Mouse (Mus musculus) thymus, postnatal 25 days (tissue): ENCODE measurements around the gene Soat2.

ENCODE experiments used
- DNase-seq: peaks from one replicate; pipeline ENCODE4 v3.0.0; 2022

Soat2 gene

DNA sequence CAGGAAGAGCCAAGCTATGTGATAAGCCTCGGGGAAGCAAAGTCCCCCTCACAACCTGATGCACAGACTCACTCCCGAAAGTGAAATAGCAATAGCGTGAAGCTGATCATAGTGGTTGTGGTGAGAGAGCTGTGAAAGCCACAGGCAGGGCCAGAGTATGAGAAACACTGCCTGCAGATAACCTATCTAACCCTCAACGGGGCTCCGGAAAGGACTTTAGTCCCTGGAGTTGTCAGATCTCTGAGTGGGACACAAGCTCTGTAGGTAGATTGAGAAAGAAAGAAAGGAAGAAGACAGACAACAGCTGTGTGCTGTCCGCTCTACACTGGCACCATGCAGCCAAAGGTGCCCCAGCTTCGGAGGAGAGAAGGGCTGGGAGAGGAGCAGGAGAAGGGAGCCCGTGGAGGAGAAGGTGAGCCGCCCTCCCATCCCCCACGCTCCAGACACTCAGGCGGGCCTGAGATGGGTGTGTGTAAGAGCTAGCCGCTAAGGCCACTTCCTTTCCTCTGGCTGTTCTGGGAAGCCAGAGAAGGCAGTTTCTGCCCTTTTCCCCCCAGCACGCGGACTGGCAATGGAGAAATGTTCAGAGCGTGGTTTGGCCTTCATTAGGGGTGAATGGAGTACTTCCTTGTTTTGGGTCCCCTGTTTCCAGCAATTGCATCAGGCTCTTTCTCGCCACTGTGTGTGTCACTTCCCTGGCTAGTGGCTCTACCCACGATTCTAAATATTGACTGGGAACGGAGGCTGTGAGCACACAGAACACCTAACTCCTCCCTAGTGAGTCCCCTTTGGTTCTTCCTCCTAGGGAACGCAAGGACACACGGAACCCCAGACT, at the start of gene Soat2:
Gene Soat2 (plus strand): TSS at position 226 of the 835 bp plus-strand sequence.
- DNase-seq: peak; percentile 13

DNA sequence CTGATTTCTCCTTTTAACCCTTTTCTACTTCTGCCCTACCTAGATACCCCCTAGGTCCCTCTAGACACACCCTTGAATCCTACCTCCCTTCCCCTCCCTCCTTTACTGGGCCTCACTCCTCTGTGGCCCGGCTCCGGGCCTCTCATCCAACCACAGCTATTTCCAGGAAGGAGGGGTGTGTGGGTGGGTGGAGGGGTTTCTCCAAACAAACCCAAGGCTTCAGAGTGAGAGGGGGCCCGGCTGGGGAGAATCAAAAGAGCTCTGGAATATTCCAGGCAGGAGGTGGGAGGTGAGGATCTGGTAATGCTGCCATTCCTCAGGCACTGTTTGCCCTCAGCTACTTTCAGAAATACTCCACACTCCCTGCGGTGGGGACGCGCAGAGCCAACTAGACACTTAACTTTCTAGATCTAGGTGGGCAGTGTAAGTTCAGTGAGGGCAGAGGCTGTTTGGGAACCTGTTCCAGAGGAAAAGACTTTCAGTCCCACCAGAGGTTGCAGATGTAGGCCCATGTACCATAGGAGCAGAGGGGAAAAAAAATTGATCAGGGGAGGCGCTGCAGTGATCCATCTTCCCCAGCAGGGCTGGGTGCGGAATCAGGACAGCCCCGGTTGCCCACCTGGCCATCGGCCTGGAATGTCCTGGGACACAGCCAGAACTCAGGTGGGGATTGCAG, 49.2 kb upstream of the Soat2 start:
- DNase-seq: no peak

- DNase-seq: no peak
These were observed 48.4 kb upstream of the Soat2 start for GRCm38 (mm10) chr15:102101672-102102541.

GRCm38 (mm10) chr15:102102548-102103121, 47.7 kb upstream of the Soat2 start:
- DNase-seq: no peak

DNA sequence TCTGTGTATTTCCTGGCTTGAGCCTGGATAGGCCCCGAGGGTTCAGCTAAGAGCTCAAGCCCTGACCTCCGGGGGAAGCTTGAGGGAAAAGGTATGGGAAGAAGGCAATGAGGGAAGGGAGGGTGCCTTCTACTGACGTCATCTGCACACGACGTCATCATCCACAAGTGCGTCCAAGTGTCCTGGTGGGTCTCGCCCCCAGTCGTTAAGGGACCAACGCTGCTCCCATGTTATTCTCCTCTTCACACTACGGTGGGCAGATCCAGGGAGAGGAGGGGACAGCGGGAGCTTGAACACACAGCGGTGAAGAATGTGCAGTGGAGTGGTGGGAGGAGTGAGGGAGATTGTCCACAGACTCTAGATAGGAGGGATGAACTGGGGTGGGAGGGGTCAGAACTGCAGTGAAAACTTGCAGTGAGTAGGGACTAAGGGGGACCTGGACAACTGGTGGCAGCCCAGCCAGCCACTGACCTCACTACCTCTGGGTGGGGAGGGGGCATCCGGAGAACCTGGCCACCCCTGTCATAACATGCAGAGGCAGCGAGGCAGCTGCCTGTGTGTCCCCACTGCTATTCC, 46.9 kb upstream of the Soat2 start:
- DNase-seq: no peak

- no peak for DNase-seq
These were observed 46.3 kb upstream of the Soat2 start for GRCm38 (mm10) chr15:102103947-102104555.

- no peak for DNase-seq
These were observed 45.0 kb upstream of the Soat2 start for GRCm38 (mm10) chr15:102105360-102105759.

DNA sequence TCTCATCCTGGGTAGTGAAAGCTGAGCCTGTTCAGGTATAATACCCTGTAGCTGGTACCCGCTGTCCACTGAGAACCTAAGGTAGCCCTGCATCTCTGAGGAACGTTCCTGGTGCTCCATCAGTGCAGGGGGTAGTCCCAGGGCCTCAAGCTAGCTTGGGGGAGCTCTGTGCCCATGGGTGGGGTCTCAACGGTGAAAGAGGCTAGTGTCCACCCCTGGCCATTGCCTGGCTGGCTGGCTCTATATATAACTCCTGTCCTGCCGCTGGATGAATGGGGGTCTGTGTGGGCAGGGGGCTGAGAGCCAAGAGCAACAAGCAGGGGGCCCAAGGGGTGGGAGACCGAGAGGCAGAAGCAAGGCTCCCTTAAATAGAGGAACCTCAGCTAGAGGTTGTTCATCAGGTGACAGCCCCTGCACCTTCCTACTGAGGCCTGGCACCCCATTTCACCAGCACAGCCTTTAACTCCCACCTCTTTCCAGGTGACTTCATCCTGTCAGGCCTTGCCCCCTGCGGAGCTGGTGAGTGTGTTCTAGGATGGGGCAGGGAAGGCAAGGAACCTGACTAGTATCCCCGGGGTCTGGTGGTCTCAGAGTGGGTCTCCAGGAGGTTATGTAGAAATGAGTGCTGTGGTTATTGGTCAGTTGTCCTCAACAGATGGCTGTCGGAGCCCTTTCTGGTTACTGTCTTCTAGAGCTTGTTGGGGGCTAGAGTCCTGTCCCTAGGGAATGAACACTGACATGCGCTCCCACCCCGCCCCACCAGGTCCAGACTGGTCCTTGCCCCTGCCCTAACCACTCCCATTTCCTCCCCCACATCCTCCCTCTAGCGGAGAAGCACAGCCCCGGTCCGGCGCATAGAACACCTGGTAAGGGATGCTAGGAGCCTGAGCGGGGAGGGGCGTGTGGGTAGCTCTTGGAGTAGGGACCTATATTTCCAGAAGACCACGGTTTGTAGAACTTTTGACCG, 44.3 kb upstream of the Soat2 start:
- peak; percentile 64 for DNase-seq

DNA sequence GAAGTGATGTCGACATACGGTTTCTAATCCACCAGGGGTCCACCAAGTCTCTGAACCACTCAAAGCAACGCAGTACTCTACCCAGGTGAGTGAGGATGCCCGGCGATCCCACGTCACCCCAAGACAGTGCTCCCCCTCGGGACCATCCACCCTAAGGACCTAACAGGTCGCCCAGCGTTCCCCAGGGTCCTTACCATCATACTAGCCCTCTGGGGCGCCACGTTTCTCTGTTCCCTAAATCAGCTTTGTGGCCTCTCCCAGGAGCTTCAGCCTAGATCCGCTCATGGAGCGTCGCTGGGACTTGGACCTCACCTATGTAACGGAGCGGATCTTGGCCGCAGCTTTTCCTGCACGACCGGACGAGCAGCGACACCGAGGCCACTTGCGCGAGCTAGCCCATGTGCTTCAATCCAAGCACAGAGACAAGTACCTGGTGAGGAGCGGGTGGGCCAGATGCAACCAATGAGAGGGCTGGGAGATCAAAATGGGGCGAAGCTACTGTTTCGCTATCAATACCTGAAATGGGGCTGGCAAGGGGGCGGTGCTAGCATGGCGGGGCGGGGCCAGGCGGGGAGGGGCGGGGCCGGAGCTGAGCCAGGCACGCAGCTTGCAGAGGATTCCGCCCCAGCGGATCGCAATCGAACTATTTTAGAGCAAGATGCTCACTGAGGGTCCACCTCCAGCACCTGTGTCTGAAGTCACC, 43.4 kb upstream of the Soat2 start:
- no peak for DNase-seq

DNA sequence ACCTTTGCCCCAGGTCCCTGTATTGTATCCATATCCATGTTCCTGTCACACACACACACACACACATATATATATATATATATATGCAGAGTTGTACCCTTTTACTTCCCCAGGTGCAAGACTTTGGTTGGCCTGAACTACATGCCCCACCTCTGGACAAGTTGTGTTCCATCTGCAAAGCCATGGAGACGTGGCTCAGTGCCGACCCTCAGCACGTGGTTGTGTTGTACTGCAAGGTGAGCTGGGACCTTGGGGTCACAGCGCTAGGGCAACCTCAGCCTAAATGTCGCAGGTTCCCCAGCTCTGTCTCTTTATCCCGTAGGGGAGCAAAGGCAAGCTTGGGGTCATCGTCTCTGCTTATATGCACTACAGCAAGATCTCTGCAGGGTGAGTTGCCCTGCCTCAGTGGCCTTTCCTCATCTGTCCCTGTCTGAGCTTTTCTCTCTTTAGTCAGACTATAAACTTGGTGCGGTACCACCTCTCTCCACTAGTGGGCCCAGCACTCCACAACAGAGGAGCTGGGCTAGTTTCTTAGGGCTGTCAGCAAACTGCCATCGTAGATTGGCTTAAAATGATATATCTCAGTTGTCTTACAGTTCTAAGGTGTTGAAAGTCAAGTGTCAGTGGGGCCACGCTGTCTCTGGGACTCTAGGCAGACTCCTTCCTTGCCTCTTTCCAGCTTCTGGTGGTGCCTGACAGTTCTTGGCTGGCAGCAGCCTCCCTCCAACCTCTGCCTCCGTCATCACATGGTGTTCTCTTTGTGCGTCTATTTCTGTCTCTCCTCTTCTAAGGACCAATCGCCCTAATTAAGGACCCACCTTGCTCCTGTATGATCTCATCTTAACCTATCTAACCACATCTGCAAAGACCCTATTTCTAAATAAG, 42.4 kb upstream of the Soat2 start:
- DNase-seq: peak; percentile 74

- peak; percentile 81 for DNase-seq
These were observed 41.4 kb upstream of the Soat2 start for GRCm38 (mm10) chr15:102108651-102109525.

DNA sequence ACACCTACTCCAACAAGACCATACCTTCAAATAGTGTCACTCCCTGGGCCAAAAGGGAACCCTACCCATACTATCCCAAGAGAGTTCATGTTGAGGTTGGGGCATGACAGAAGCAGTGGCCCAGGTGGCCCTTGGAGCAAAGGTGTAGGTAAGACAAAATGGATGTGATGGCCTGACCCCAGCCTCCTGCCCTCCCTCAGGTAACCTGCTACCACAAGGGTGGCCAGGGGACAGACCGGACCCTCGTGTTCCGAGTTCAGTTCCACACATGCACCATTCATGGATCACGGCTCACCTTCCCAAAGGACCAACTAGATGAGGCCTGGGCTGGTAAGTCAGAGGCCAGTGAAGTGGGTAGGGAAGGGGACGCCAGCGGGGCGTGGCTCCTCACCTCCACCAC, 40.1 kb upstream of the Soat2 start:
- DNase-seq: no peak

- DNase-seq: no peak
These were observed 39.4 kb upstream of the Soat2 start for GRCm38 (mm10) chr15:102110701-102111494.

GRCm38 (mm10) chr15:102111495-102111829, 38.9 kb upstream of the Soat2 start:
- DNase-seq: no peak

DNA sequence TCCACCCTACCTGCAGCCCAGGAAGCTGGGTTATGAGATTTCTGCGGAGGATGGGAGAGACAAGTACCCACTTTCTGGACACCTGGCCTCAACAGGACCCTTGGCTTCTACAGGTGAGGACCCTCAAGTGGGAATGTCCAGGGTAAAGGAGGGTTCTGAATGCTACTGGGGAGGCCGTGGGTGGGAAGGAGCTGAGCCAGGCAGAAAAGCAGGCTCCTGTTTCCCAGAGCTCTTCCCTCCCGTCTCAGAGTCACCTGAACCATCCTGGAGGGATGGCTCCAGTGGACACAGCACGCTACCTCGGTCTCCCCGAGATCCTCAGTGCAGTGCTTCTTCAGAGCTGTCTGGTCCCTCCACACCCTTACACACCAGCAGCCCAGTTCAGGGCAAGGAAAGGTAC, 38.1 kb upstream of the Soat2 start:
- DNase-seq: no peak

DNA sequence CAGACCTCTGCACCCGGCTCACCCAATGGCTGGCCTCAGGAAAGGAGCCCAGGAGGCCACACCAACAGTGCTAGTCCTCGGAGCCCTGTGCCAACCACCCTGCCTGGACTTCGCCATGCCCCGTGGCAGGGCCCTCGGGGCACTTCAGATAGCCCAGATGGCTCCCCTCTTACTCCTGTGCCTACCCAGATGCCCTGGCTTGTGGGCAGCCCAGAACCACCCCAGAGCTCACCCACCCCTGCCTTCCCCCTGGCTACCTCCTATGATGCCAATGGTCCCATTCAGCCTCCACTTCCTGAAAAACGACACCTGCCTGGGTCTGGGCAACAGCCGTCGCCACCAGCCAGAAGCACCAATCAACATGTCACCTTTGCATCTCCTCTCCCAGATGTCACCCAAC, 37.5 kb upstream of the Soat2 start:
- DNase-seq: no peak

- DNase-seq: no peak
These were observed 36.7 kb upstream of the Soat2 start for GRCm38 (mm10) chr15:102113674-102114073.
